Mouse (Mus musculus): Measurements from ENCODE around the gene Cops3.

Gene Cops3

DNA sequence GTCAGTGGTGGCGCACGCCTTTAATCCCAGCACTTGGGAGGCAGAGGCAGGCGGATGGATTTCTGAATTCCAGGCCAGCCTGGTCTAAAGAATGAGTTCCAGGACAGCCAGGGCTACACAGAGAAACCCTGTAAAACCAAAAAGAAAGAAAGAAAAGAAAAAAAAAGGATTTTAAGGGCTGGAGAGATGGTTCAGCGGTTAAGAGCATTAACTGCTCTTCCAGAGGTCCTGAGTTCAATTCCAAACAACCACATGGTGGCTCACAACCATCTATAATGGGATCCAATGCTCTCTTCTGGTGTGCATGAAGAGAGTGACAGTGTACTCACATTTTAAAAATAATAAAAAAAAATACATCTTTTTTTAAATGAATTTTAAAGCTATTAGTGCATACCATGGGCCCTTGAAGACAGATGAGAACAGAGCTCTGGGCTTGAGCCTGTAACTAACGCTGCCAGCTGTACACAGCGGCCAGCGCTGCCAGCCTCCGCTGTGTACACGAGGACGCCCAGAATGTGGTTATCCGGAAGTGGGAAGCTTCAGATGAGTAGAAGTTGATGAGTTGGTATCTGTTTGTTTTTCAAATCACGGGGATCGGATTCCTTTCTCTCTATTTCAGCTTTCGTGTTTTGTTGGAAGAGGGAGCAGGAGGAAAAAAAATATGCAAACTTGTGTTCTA lies 29.0 kb downstream of the Cops3 start:
- no peak for DNase-seq (ENCODE audit: low spot score)

DNA sequence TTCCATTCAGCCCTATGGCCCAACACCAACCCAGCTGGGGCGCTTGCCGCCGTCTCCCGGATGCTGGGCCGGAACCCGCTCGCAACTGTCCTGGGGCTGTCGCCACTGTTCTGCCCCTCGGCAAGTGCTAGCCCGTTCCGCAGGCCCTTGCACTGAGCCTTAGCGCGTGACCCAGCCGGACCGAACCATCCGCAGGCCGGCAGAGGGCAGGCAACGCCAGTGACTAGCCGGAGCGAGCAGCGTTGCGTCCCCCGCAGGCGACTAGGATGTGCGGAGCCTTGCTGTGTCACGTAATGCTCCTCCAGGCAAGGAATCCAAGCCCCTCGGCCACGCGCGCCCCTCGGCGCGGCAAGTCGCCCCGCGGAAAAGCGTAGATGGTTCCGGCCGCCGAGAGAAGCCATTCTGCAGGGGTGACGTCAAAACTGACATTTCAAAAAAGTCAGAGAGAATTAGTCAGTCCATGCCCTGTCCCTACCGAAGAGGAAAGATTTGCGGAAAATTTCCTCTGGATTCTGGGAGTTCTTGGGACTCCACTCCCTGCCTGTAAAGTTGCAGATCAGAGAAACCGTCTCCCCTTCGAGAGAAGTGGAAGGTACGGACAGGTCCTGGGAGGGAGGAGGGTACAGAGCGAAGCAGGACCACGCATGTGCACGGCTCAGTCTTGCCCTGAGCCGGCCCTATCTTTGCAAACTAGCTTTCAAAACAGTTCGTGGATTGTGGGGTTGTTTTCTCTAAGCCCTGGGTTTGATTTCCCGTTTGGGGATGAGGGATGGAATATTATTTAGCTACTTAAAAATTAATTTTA lies 29.8 kb downstream of the Cops3 start, which contains the start of gene Flcn:
Gene Flcn (minus strand): TSS at position 347 of the 805 bp plus-strand sequence.
- DNase-seq (ENCODE audit: low spot score): peak; percentile 91

DNA sequence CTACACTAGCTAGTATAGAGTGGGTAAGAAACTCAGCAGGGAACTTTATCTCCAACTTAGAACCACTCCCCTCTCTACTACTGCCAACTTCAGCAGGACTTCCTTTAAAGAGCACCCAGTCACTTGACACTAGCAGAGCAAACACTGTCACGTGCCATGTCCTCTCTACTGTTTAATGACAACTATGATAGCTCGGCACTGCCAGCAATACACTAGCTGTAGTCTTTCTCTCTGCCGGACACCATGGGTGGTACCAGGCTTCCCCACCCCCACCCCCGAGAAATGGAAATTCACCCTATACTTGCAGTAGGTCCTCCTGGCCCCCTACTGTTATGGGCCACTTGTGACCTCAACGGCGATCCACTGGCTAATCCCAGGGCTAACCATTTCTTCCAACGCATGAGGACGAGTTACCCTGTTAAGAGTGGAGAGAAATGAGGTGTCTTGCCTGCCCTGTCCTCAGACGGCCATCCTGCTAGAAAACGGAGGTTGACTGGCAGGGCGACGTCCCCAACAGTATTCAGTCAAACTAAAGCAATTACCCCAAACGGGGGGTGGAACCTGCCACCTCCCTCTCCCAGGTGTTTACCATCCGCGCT lies 30.5 kb downstream of the Cops3 start:
- DNase-seq (ENCODE audit: low spot score): peak; percentile 44

DNA sequence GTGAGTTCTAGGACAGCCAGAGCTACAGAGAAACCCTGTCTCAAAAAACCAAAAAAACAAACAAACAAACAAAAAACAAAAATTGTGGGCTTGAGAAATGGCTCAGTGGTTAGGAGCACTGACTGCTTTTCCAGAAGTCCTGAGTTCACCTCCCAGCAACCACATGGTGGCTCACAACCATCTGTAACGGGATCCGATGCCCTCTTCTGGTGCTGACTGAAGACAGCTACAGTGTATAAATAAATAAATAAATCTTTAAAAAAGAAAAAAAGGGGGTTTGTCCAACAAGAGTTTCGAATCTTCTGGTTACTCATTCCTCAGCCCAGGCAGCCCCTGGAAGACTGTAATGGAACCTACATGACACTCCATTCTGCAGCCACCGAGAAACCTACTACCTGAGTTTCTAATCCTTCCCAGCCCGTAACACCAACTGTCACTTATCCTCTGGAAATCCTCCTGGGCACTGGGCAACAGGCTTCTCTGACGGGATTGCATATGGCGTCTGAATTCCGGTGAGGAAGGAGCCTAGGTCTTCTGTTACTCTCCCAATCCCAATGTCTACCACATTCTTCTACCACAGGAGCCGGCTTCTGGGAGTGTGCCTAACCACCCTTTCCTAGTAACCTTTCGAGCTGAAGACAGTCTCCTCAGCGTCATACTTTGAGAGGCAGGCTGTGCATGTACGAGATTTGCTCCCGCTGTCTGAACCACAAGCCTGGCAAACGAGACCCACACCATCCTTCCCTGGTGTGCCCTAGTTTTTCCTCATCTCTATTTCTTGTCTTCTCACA lies 31.3 kb downstream of the Cops3 start:
- no peak for DNase-seq (ENCODE audit: low spot score)

DNA sequence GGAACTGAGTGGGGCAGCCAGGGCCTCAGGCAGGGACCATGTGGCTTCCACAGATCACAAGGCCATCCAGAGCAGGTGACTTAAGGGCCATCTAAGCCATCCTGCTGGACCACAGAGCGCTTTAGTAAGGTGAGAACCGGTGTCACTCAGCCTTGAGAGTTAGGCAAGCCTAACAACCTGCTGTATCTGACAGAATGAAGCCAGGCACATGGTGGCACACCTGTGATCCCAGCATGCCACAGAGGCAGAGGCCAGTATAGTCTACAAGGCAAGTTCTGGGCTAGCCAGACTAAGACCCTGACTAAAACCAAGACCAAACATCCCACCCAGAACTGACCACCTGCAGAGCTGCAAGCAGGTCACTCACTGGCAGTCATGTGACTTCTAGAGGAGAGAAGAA lies 34.0 kb downstream of the Cops3 start:
- DNase-seq (ENCODE audit: low spot score): no peak

DNA sequence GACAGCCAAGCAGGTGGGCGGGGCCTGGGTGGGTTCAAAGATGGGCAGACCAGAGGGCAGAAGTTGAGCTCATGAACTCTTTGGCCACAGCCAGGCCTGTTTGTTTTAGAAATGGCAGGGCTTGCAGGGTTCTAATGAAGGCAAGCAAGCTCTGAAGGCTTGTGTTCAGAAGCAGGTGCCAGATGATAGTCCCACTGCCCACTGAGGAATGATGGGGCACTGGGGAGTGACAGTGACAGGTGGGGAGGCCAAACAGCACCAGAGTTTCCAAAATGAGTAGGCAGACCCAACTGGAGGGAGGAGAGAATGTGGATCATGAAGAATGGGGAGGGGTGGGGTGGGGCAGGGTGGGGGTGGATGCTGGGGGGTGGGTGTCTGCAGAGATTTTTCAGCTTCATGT lies 34.4 kb downstream of the Cops3 start:
- no peak for DNase-seq (ENCODE audit: low spot score)

DNA sequence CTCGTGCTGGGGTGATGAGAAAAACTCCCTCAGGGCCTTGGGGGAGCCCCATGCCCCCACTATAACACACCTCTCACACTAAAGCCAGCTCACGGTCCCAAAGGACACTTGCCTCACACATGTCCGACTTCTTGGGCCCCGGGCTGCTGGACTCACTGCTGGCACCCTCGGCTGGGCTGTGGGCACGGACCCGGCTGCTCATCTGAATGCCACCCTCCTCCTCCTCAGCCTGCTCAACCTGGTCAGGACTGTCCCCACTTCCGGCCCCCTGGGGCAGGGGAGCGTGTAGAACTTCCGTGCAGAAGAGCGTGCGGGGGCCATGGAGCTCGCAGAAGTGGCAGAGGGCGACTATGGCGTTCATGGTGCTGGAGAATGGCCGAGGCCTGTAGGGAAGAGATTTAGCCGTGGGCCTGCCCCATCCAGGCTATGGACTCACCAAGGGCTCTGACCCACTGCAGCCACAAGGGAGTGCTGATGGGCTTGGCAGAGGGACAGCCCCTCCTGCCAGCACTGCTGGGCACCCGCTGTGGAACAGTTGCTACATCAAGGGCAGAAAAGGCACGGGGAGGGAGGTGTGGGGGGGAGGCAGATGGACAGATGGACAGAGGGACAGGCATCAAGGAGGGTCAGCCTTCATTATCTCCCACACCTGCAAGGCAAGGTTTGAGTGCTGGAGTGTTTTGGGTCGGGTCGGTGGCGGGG lies 35.1 kb downstream of the Cops3 start:
- no peak for DNase-seq (ENCODE audit: low spot score)

DNA sequence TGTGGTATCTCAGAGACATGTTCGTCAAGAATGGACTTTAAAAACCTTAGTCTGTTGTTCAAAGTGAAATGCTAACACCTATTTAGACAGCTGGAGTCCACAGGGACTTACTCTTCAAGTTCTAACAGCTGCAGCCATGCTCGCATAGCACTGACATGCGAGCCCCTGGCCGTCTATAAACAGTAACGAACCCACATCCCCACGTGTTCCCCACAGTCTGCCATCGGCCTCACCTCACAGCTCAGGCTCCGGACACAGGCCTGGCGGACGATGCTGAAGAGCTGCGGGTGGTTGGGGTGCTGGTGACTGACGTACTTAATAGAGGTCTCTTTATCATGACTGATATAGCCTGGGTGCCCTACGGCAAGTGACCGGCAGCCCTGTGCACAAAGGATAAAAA lies 36.1 kb downstream of the Cops3 start:
- DNase-seq (ENCODE audit: low spot score): no peak

DNA sequence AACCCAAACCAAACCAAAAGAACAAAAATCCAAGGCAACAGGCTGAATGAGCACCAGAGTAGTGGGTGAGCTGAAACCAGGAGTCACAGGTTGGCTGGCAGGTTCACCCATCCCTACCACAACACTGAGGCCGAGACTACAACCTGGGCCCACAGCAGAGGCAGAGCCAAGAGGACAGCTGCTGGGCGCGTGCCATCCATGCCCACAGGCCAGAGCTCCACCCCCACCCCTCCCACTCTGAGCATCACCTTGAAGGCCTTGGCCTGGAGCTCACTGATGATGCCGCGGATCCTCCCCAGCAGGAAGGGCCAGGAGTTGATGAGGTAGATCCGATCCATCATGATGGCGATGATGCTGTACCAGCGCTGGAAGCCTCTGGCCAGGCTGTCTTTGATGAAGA lies 37.8 kb downstream of the Cops3 start:
- DNase-seq (ENCODE audit: low spot score): no peak

DNA sequence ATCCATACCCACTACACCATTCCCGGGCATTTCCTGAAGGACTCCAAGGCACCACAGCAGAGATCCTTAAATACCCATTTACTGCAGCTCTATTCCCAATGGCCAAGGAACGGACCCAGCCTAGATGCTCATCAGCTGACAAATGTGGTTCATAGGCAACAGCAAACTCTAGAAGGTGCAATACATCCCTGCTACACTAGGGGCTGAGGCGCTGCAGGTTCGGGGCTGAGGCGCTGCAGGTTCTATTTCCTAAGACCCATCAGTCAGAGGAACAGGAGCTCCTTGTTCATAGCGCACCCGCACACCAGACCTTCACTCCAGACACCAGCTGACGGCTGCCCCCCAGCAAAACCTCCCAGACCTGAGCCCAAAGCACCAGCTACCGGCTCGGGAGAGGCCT lies 39.2 kb downstream of the Cops3 start:
- no peak for DNase-seq (ENCODE audit: low spot score)

DNA sequence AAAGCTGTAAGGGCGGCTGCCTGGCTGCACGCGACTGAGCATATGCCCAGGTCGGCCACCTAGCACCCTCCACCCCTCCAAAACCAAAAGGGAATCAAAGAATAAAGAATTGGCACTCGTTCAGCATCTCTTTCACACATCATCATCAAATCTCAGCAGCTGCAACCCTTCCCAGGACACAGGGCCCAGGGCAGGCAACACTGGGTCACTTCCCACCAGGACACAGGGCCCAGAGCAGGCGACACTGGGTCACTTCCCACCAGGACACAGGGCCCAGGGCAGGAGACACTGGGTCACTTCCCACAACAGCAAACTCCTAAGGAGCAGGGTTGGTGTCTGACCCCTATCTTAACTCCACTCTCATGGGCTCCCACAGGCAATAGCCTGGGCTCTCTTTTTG lies 46.2 kb downstream of the Cops3 start:
- DNase-seq (ENCODE audit: low spot score): no peak

DNA sequence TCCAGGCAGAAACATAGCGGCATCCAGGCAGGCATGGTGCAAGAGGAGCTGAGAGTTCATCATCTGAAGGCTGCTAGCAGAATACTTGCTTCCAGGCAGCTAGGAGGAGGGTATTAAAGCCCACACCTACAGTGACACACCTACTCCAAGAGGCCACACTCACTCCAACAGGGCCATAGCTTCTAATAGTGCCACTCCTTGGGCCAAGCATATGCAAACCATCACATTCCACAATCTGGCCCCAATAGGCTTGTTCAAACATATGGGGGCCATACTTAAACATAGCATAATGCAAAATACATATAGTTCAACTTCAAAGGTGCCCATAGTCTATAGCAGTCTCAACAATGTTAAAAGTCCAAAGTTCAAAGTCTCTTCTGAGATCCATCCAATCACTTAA lies 50.3 kb downstream of the Cops3 start:
- DNase-seq (ENCODE audit: low spot score): no peak

DNA sequence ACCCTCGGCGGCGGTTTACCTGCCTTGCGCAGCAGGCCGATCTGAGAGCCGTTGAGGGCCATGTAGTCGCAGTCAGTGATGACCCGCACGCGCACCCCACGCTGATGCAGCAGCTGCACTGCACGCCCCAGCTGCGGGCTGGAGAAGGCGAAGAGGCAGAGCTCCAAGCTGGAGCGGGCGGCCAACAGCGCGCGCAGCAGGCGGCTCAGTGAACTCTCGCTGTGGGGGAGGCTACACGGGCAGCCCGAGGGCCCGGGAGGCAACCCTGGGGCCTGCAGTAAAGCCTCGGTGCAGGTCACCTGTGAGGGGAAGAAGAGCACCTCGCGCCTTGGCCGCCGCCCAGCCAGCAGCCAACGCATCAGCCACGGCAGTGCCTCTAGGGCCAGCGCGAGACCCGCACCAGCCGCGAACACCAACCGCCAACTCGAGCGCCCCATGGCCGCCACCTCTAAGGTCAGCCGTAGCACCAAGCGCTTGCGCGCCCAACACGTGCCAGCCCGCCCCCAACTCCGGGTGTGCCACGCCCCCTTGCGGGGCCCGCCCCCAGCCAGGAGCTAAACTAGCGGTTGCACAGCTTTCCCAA lies 52.3 kb downstream of the Cops3 start, which contains the start of gene Pld6:
Gene Pld6 (minus strand): TSS at position 447 of the 583 bp plus-strand sequence.
- DNase-seq (ENCODE audit: low spot score): peak; percentile 68

DNA sequence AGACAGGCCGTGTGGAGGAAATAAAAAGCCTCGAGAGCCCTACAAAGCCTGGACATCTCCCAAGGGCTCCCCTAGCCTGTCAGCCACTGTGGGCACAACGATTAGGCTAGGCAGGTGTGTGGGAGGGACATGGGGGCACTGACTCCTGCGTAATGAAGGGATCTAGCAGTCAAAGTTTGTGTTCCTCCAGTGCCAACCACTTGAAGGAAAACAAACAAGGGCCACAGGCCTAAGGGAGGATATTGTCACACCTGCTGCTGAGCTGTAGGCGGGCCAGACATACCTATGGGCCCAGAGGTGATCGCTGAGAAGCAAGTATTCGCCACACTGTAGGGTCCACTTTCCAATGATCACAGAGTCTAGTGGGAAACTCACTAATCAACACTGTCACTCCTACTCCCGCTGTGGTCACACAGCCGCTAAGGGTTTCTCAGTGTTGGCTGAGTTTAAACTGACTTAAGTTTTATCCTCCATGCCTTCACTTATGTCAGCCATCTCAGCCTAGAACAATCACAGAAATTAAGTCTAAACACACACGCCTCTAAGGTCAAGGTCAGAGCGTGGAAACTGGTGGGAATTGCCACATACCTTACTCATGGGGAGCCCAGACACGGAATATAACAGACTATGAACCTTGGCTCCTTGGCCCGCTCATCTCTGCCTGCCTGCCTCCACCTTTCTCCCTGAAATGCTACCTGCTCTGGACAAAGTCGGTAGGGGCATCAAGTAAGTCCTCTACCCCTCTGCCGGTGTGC lies 53.0 kb downstream of the Cops3 start:
- no peak for DNase-seq (ENCODE audit: low spot score)

DNA sequence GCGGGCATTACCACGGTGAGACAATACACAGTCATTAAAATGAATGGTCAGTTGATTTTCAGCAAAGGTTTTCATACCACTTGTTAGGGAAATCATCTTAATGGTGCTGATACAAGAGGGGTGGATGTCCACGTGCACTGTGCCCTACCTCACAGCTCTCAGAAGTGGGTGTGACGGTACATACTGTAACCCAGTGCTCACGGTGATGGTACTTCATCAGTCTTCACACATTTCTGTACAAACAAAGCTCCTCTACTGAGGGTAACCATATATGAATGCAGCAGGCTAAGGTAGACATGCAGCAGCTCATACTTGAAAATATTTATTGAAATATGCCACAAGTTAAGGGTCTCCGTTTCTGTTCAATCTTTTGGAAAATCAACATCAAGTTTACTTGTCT lies 56.0 kb downstream of the Cops3 start:
- no peak for DNase-seq (ENCODE audit: low spot score)

DNA sequence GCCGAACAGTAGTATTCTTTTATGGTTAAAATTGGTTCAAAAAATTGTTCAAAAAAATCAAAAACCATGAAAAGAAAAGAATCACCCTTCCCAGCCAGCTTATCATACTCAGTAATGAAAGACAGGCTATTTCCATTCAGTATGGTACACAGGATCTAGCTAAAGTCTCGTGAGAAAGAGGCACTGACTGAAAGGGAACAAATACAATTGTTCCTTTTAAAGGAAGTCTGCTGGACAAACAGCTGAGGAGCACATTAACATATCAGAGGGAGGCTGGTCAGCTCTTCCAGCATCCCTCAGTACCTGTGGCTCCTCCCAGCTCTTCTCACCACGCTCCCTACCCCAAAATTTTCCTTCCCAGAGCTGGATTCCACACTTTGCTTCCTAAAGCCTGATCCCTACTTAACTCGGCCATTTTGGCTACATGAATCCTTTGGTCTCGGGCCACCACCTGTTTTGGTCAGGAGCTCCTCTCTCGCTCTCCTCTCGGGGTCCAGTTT lies 57.5 kb downstream of the Cops3 start:
- DNase-seq (ENCODE audit: low spot score): no peak

DNA sequence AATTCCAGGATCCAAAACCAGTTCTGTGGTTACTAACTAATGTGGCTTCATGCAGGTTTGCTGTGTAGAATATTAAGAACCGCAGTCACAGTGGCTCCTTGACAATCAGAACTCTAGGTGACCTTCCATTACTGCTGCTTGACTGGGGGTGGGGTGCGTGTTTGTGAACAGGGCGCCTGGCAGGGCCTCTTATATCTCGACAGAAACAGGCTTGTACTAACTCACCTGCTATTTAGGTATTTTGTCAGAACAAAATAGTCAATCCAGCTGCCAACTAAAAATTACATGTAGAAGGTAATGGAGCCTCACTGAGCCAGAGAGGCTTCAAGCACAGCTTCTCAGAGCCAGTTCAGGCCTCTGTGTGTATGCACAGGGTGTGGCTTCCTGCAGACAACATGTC lies 59.4 kb downstream of the Cops3 start:
- no peak for DNase-seq (ENCODE audit: low spot score)

DNA sequence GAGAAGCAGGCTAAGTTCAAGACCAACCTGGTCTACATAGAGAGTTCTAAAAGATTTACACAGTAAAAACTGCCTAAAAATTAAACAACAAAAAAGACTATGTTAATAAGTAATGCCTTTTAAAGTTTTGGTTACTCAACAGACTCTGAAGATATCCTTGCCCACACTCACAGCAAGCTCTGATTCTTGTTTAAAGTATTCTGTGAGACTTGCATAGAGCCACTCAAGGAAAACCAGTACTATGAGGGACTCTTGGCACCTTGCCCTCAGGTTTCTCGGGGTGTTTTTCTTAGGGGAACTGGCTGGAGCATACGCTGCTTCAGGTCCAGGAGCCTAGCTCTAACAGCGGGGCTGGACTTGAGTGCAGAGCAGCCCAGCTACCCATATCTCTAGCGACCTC lies 60.2 kb downstream of the Cops3 start:
- DNase-seq (ENCODE audit: low spot score): no peak

DNA sequence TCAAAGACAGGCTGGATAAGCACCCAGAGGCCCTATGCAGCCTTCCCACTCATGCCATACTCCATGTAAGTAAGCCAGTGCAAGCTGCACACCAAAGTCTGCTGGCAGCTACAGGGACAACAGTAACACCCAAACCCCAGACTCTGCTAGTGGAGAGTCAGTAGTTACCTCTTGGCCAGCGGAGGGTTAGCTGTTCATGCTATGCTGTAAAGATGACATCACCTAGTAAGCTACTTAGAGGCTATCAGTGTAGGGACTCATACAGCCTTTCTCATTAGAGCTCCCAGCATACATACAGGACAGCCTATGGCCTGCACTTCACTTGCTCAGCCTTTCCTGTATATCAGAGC lies 60.8 kb downstream of the Cops3 start:
- no peak for DNase-seq (ENCODE audit: low spot score)

DNA sequence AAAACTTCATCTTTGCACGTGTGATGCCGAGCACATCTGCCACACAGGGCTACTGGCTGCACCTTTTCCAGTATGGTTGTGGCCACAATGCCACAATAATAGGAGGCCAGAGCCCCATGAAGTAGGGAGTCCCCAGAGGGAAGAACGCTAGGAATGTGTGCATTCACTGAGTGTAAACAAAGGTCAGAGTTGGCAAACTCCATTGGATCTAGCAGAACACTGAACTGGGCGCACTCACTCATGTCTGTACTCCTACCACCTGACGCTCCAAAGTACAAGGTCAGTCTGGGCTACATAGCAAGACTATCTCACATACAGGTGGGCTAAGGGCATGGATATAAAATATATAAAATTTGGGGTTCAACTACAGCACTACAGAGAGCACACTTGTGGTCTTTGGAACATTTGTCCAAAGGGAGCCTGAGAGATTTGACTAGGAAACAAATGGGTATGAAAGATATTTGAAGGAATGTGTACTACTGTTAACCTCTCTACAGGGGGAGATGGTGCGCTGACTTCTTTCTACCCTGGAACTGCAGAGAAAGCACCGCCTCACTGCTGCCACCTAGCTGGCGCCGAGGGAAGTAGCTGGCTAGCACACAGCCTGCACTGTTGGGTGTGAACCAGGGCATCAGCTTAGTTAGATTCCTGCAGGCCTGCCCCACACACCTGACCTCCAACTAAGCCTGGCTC lies 61.3 kb downstream of the Cops3 start:
- peak; percentile 85 for DNase-seq (ENCODE audit: low spot score)
